Mouse (Mus musculus): ENCODE measurements around the gene Gm572. TPM values are rescaled to one million over a fixed set of nuclear protein-coding genes. Genes with fewer than 3 reads are reported as not detected.

Gm572 gene
- total and polyA plus RNA-seq, 3 experiments, result not detected

- no peak for DNase-seq (ENCODE audit: low read depth, low spot score)
- Histone ChIP-seq H3K36me3 (ENCODE audit: control insufficient read depth in 1 of 2, insufficient read depth in 2 of 2, low read length in 2 of 2) (no peaks in the 10 kb centered on the region; a peak in 1 of 4 replicates), H3K27ac (ENCODE audit: control insufficient read depth, low read depth, low read length) (no peak overlapping the region), H3K9ac (ENCODE audit: control insufficient read depth, low read depth, low read length, poor library complexity, severe bottlenecking) (no peak overlapping the region), H3K4me3 (ENCODE audit: control insufficient read depth in 1 of 2, insufficient read depth in 1 of 2, low read depth in 2 of 2, low read length in 2 of 2) (no peak overlapping the region), H3K79me2 (ENCODE audit: control insufficient read depth, insufficient read depth, low read length, poor library complexity) (no peaks in the 10 kb centered on the region), H3K9me3 (replicated peaks; ENCODE audit: insufficient read depth, low read length) (no peaks in the 10 kb centered on the region), H3K27me3 (ENCODE audit: control insufficient read depth in 1 of 2, insufficient read depth in 2 of 2, low read length in 2 of 2) (no peaks in the 10 kb centered on the region; a peak in 1 of 4 replicates), H3K4me1 (ENCODE audit: control insufficient read depth in 1 of 2, insufficient read depth in 2 of 2, low read length in 2 of 2) (peaks cover 0 to 13% of the 10 kb centered on the region in 2 experiments; a peak in 3 of 4 replicates)
- TF ChIP-seq HCFC1 (IDR thresholded peaks at IDR 0.05; ENCODE audit: low read depth, low read length), result no peak
- no peak for TF ChIP-seq TAL1 (IDR thresholded peaks at IDR 0.05; ENCODE audit: low read length)
- TF ChIP-seq ELF1 (IDR thresholded peaks at IDR 0.05; ENCODE audit: low read depth, low read length), result no peak
- no peak for TF ChIP-seq E2F4 (IDR thresholded peaks at IDR 0.05; ENCODE audit: borderline replicate concordance, low read depth, low read length)
- no peak for TF ChIP-seq MYC (IDR thresholded peaks at IDR 0.05; ENCODE audit: low read depth, low read length)
- no peak for TF ChIP-seq POLR2A (IDR thresholded peaks at IDR 0.05; ENCODE audit: control insufficient read depth in 1 of 2, insufficient read depth in 1 of 2, low read depth in 1 of 2, low read length in 2 of 2, poor library complexity in 1 of 2)
- TF ChIP-seq EP300 (IDR thresholded peaks at IDR 0.05; ENCODE audit: low read depth in 1 of 2, low read length in 2 of 2), result no peak
- no peak for TF ChIP-seq CHD1 (IDR thresholded peaks at IDR 0.05; ENCODE audit: low read depth, low read length)
- TF ChIP-seq TCF12 (IDR thresholded peaks at IDR 0.05; ENCODE audit: low read depth, low read length), result no peak
- TF ChIP-seq GABPA (IDR thresholded peaks at IDR 0.05; ENCODE audit: low read depth, low read length), result no peak
Measured at GRCm38 (mm10) chr4:148644926-148645325, 1.8 kb downstream of the Gm572 start.

GRCm38 (mm10) chr4:148646616-148647015 lies 3.5 kb downstream of the Gm572 start:
- Histone ChIP-seq H3K27me3 (ENCODE audit: control insufficient read depth in 1 of 2, insufficient read depth in 2 of 2, low read length in 2 of 2) (peaks cover 0 to 2% of the 10 kb centered on the region in 2 experiments; a peak in 1 of 4 replicates), H3K9ac (ENCODE audit: control insufficient read depth, low read depth, low read length, poor library complexity, severe bottlenecking) (no peak overlapping the region), H3K4me3 (ENCODE audit: control insufficient read depth in 1 of 2, insufficient read depth in 1 of 2, low read depth in 2 of 2, low read length in 2 of 2) (peak overlapping the region; percentile 20 to 31; a peak in 3 of 4 replicates), H3K9me3 (replicated peaks; ENCODE audit: insufficient read depth, low read length) (no peaks in the 10 kb centered on the region), H3K4me1 (ENCODE audit: control insufficient read depth in 1 of 2, insufficient read depth in 2 of 2, low read length in 2 of 2) (peaks cover 0 to 13% of the 10 kb centered on the region in 2 experiments; a peak in 3 of 4 replicates), H3K27ac (ENCODE audit: control insufficient read depth, low read depth, low read length) (no peak overlapping the region), H3K79me2 (ENCODE audit: control insufficient read depth, insufficient read depth, low read length, poor library complexity) (no peaks in the 10 kb centered on the region), H3K36me3 (ENCODE audit: control insufficient read depth in 1 of 2, insufficient read depth in 2 of 2, low read length in 2 of 2) (no peaks in the 10 kb centered on the region; a peak in 1 of 4 replicates)
- TF ChIP-seq ZMIZ1 (IDR thresholded peaks at IDR 0.05; ENCODE audit: low read depth, low read length) (no peak), ZC3H11A (IDR thresholded peaks at IDR 0.05; ENCODE audit: low read depth, low read length) (no peak), POLR2AphosphoS5 (IDR thresholded peaks at IDR 0.05; ENCODE audit: borderline replicate concordance, low read depth, low read length) (no peak), CHD2 (IDR thresholded peaks at IDR 0.05; ENCODE audit: low read length) (no peak), RCOR1 (IDR thresholded peaks at IDR 0.05; ENCODE audit: low read depth, low read length) (no peak), SMC3 (IDR thresholded peaks at IDR 0.05; ENCODE audit: low read depth, low read length) (no peak), ZNF384 (IDR thresholded peaks at IDR 0.05; ENCODE audit: low read depth, low read length) (no peak), CHD1 (IDR thresholded peaks at IDR 0.05; ENCODE audit: low read depth, low read length) (no peak), JUND (IDR thresholded peaks at IDR 0.05; ENCODE audit: low read depth, low read length) (no peak), EP300 (IDR thresholded peaks at IDR 0.05; ENCODE audit: low read depth in 1 of 2, low read length in 2 of 2) (0 out of 4 replicates have a peak, but pooled peaks have one; percentile 22 to 31), BHLHE40 (IDR thresholded peaks at IDR 0.05; ENCODE audit: borderline replicate concordance, low read depth, low read length) (peak; percentile 44; the same call in 1 of the 2 replicates), MAX (IDR thresholded peaks at IDR 0.05; ENCODE audit: low read length) (peak; percentile 33; the same call in 1 of the 2 replicates), TBP (IDR thresholded peaks at IDR 0.05; ENCODE audit: low read depth, low read length) (no peak), TAL1 (IDR thresholded peaks at IDR 0.05; ENCODE audit: low read length) (peak; percentile 39; the same call in 1 of the 2 replicates), E2F4 (IDR thresholded peaks at IDR 0.05; ENCODE audit: borderline replicate concordance, low read depth, low read length) (no peak), NRF1 (IDR thresholded peaks at IDR 0.05; ENCODE audit: insufficient read depth, low read depth, low read length, poor library complexity, severe bottlenecking) (no peak), MAFK (IDR thresholded peaks at IDR 0.05; ENCODE audit: borderline replicate concordance, low read depth, low read length) (no peak), USF2 (IDR thresholded peaks at IDR 0.05; ENCODE audit: borderline replicate concordance in 1 of 2, insufficient read depth in 1 of 2, low read depth in 1 of 2, low read length in 2 of 2) (peak; percentile 35 to 59; a peak in 3 of 4 replicates), USF1 (IDR thresholded peaks at IDR 0.05; ENCODE audit: low read depth, low read length) (peak; percentile 91), MYC (IDR thresholded peaks at IDR 0.05; ENCODE audit: low read depth, low read length) (no peak), GABPA (IDR thresholded peaks at IDR 0.05; ENCODE audit: low read depth, low read length) (no peak), MXI1 (IDR thresholded peaks at IDR 0.05; ENCODE audit: low read depth, low read length) (peak; percentile 45; the same call in 1 of the 2 replicates), MEF2A (IDR thresholded peaks at IDR 0.05; ENCODE audit: extremely low read depth, insufficient replicate concordance, low read depth, low read length, poor library complexity, severe bottlenecking) (no peak)
- peak; percentile 78 for DNase-seq (ENCODE audit: low read depth, low spot score)

Measured in MEL (cell line).